8 mouse cellular contexts compared by ENCODE assay signal in the genomic region with DNA sequence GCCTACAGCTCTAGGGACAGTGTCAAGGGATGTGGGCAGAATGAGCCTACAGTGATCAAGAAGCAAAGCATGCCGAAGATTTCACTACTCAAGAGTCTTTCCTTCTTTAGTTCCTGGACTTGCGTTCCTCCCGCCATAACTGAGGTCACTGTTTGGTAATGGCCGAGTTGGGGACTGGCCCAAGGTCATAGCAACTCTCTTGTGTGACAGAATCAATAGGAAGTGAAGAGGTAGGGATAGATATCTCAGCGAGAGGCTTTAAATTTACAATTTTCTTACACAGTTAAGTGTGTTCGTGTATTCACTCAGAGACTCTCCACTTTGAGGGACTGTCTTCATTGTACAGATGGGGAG. TPM values are rescaled to one million over a fixed set of nuclear protein-coding genes. Genes with fewer than 3 reads are reported as not detected.
DNase-seq lines count a peak whose midpoint lies in the region; ATAC-seq lines count a peak whose summit lies in the region.

No protein-coding gene starts in this region.

- H3K9ac ChIP-seq in heart, embryonic 16.5 days (ENCODE audit: low read length) = peak overlapping the region; percentile 74

- H3K4me3 ChIP-seq in heart, embryonic 16.5 days (ENCODE audit: low read length) = peak overlapping the region; percentile 70
- H3K4me3 ChIP-seq in hindbrain, embryonic 10.5 days = peak overlapping the region; percentile 86
- peak overlapping the region; percentile 61 for H3K4me3 ChIP-seq in midbrain, embryonic 10.5 days

- ATAC-seq in heart, embryonic 16.5 days (replicated peaks; ENCODE audit: extremely low read depth, insufficient read depth, low FRiP score) = no peak

- H3K27me3 ChIP-seq in heart, embryonic 16.5 days (ENCODE audit: control insufficient read depth, insufficient read depth, low read length) = no peaks in the 10 kb centered on the region
- H3K27me3 ChIP-seq in hindbrain, embryonic 10.5 days (ENCODE audit: insufficient read depth, poor library complexity, severe bottlenecking) = no peaks in the 10 kb centered on the region
- no peaks in the 10 kb centered on the region for H3K27me3 ChIP-seq in midbrain, embryonic 10.5 days (ENCODE audit: low read depth, poor library complexity, severe bottlenecking)

- intact Hi-C loops in heart, postnatal 14 days (cut with DNase I) = no loop called here

- peaks cover 29% of the 10 kb centered on the region for H3K4me1 ChIP-seq in heart, embryonic 16.5 days (ENCODE audit: control insufficient read depth, insufficient read depth, low read length)
- peaks cover 44% of the 10 kb centered on the region for H3K4me1 ChIP-seq in hindbrain, embryonic 10.5 days (replicated peaks)
- H3K4me1 ChIP-seq in midbrain, embryonic 10.5 days = peaks cover 48% of the 10 kb centered on the region

- peak overlapping the region; percentile 64 for H3K4me2 ChIP-seq in heart, embryonic 16.5 days (ENCODE audit: low read depth, low read length)

- peak overlapping the region; percentile 89 for H3K27ac ChIP-seq in heart, embryonic 16.5 days (ENCODE audit: low read length)
- H3K27ac ChIP-seq in hindbrain, embryonic 10.5 days = peak overlapping the region; percentile 94
- peak overlapping the region; percentile 93 for H3K27ac ChIP-seq in midbrain, embryonic 10.5 days (replicated peaks)

- no peak for DNase-seq in heart, postnatal 14 days
- peak; percentile 32 for DNase-seq in adrenal gland, postnatal 14 days
- no peak for DNase-seq in hindbrain, embryonic 10.5 days (ENCODE audit: low spot score)
- DNase-seq in midbrain, embryonic 10.5 days (ENCODE audit: low spot score) = no peak
- DNase-seq in spleen, postnatal 14 days (ENCODE audit: low spot score in 2 of 2) = no peak
- DNase-seq in cerebellum, postnatal 36 days = no peak
- DNase-seq in thymus, postnatal 4 days = no peak

- H3K9me3 ChIP-seq in heart, embryonic 16.5 days (replicated peaks; ENCODE audit: control insufficient read depth, low read length) = no peaks in the 10 kb centered on the region
- no peaks in the 10 kb centered on the region for H3K9me3 ChIP-seq in hindbrain, embryonic 10.5 days
- no peaks in the 10 kb centered on the region for H3K9me3 ChIP-seq in midbrain, embryonic 10.5 days (replicated peaks)

- peaks cover 2% of the 10 kb centered on the region; the same call in 1 of the 2 replicates for H3K36me3 ChIP-seq in heart, embryonic 16.5 days (ENCODE audit: control insufficient read depth, insufficient read depth)
- peaks cover 24% of the 10 kb centered on the region for H3K36me3 ChIP-seq in hindbrain, embryonic 10.5 days
- H3K36me3 ChIP-seq in midbrain, embryonic 10.5 days = peaks cover 18% of the 10 kb centered on the region

- 35% methylated on average over 6 of the region's 6 CpGs for whole genome bisulfite sequencing in heart, embryonic 16.5 days
- WGBS in hindbrain, embryonic 10.5 days = 57% methylated on average over 6 of the region's 6 CpGs
- WGBS in midbrain, embryonic 10.5 days = 61% methylated on average over 6 of the region's 6 CpGs

RNA-seq across cellular contexts. Expression of a gene that starts 0.8 kb away (rescaled TPM):
- polyA plus RNA-seq in heart, embryonic 16.5 days (2015; fragmentation: Nextera tagmentation; extraction: Ambion mirVana) = 152 and 175 TPM in 2 replicates
- total RNA-seq in heart, postnatal 14 days (2021) = 10 to 100 TPM; 59.4 to 69.3 TPM
- 80.7 and 86.2 TPM in 2 replicates for total RNA-seq in adrenal gland, postnatal 14 days (2021)
- polyA plus RNA-seq in hindbrain, embryonic 10.5 days (2016; fragmentation: Nextera tagmentation; extraction: Ambion mirVana) = 138 and 149 TPM in 2 replicates
- polyA plus RNA-seq in midbrain, embryonic 10.5 days (2016; fragmentation: Nextera tagmentation; extraction: Ambion mirVana) = 150 and 156 TPM in 2 replicates

RNA-seq across cellular contexts. Expression of a gene that starts 0.8 kb away (rescaled TPM):
- 66.8 and 73.6 TPM in 2 replicates for polyA plus RNA-seq in heart, embryonic 16.5 days (2015; fragmentation: Nextera tagmentation; extraction: Ambion mirVana)
- total RNA-seq in heart, postnatal 14 days (2021) = 10 to 100 TPM; 34.1 to 34.4 TPM
- total RNA-seq in adrenal gland, postnatal 14 days (2021) = 85.3 and 88.2 TPM in 2 replicates
- 128 and 136 TPM in 2 replicates for polyA plus RNA-seq in hindbrain, embryonic 10.5 days (2016; fragmentation: Nextera tagmentation; extraction: Ambion mirVana)
- 138 and 142 TPM in 2 replicates for polyA plus RNA-seq in midbrain, embryonic 10.5 days (2016; fragmentation: Nextera tagmentation; extraction: Ambion mirVana)

RNA-seq across cellular contexts. Expression of a gene that starts 30.9 kb away (rescaled TPM):
- 6.4 and 6.5 TPM in 2 replicates for polyA plus RNA-seq in heart, embryonic 16.5 days (2015; fragmentation: Nextera tagmentation; extraction: Ambion mirVana)
- total RNA-seq in heart, postnatal 14 days (2021) = 1 to 10 TPM; 6.0 to 6.5 TPM
- total RNA-seq in adrenal gland, postnatal 14 days (2021) = 9.2 and 9.6 TPM in 2 replicates
- polyA plus RNA-seq in hindbrain, embryonic 10.5 days (2016; fragmentation: Nextera tagmentation; extraction: Ambion mirVana) = 3.5 and 5.1 TPM in 2 replicates
- polyA plus RNA-seq in midbrain, embryonic 10.5 days (2016; fragmentation: Nextera tagmentation; extraction: Ambion mirVana) = 6.3 TPM in 2 replicates

RNA-seq across cellular contexts. Expression of a gene that starts 57.7 kb away (rescaled TPM):
- 1.4 and 1.8 TPM in 2 replicates for polyA plus RNA-seq in heart, embryonic 16.5 days (2015; fragmentation: Nextera tagmentation; extraction: Ambion mirVana)
- total RNA-seq in heart, postnatal 14 days (2021) = 1 to 10 TPM in 1 of 2 experiments, under 1 TPM in 1; 0.90 to 1.0 TPM
- total RNA-seq in adrenal gland, postnatal 14 days (2021) = 1.2 and 2.3 TPM in 2 replicates
- 3.5 and 4.6 TPM in 2 replicates for polyA plus RNA-seq in hindbrain, embryonic 10.5 days (2016; fragmentation: Nextera tagmentation; extraction: Ambion mirVana)
- 2.7 and 3.7 TPM in 2 replicates for polyA plus RNA-seq in midbrain, embryonic 10.5 days (2016; fragmentation: Nextera tagmentation; extraction: Ambion mirVana)
